Mouse (Mus musculus) activated CD4-positive, CD25-positive, alpha-beta regulatory T cell, adult 4 months (primary cell): ENCODE results near the gene Pphln1. TPM values are rescaled to one million over a fixed set of nuclear protein-coding genes. Genes with fewer than 3 reads are reported as not detected.
A peak's percentile ranks its signal among the peaks of the same experiment; 100 is the strongest.

Source experiments
- ATAC-seq: one replicate; pipeline ENCODE4 v1.8.0; 2017
- polyA plus RNA-seq, 2 experiments: library from polyadenylated mRNA; unstranded; fragments of 100-300 nt; shearing (Covaris generic); gene quantifications; one replicate each; pipeline ENCODE4 v1.2.1; 2017

Gene Pphln1
- polyA plus RNA-seq, 2 experiments from 2014 or later = 35.1 to 41.6 TPM

- no peak for ATAC-seq
These were observed 37.8 kb downstream of the Pphln1 start for GRCm38 (mm10) chr15:93435998-93436397.

GRCm38 (mm10) chr15:93438663-93439062 lies 40.5 kb downstream of the Pphln1 start:
- peak; percentile 89 for ATAC-seq

- ATAC-seq = no peak
These were observed 44.1 kb downstream of the Pphln1 start for GRCm38 (mm10) chr15:93442271-93442670.

- no peak for ATAC-seq
These were observed 45.5 kb downstream of the Pphln1 start for GRCm38 (mm10) chr15:93443676-93444075.

GRCm38 (mm10) chr15:93448862-93449261 lies 50.7 kb downstream of the Pphln1 start:
- ATAC-seq = no peak

- no peak for ATAC-seq
These were observed 55.1 kb downstream of the Pphln1 start for GRCm38 (mm10) chr15:93453296-93453695.

GRCm38 (mm10) chr15:93456005-93456404 lies 57.9 kb downstream of the Pphln1 start:
- no peak for ATAC-seq

GRCm38 (mm10) chr15:93459422-93459821 lies 61.3 kb downstream of the Pphln1 start:
- no peak for ATAC-seq

GRCm38 (mm10) chr15:93461066-93461465 lies 62.9 kb downstream of the Pphln1 start:
- ATAC-seq = no peak

- ATAC-seq = no peak
These were observed 73.5 kb downstream of the Pphln1 start for GRCm38 (mm10) chr15:93471651-93472050.

GRCm38 (mm10) chr15:93472089-93472488 lies 73.9 kb downstream of the Pphln1 start:
- no peak for ATAC-seq

- ATAC-seq = no peak
These were observed 76.1 kb downstream of the Pphln1 start for GRCm38 (mm10) chr15:93474277-93474676.

GRCm38 (mm10) chr15:93475688-93476087 lies 77.5 kb downstream of the Pphln1 start:
- ATAC-seq = no peak

GRCm38 (mm10) chr15:93477729-93478128 lies 79.6 kb downstream of the Pphln1 start:
- ATAC-seq = no peak

GRCm38 (mm10) chr15:93478676-93479075 lies 80.5 kb downstream of the Pphln1 start:
- ATAC-seq = no peak

GRCm38 (mm10) chr15:93479445-93479844 lies 81.3 kb downstream of the Pphln1 start:
- no peak for ATAC-seq

- no peak for ATAC-seq
These were observed 83.0 kb downstream of the Pphln1 start for GRCm38 (mm10) chr15:93481112-93481511.

- no peak for ATAC-seq
These were observed 86.1 kb downstream of the Pphln1 start for GRCm38 (mm10) chr15:93484261-93484710.

- ATAC-seq = no peak
These were observed 87.1 kb downstream of the Pphln1 start for GRCm38 (mm10) chr15:93485252-93485651.

- ATAC-seq = no peak
These were observed 87.9 kb downstream of the Pphln1 start for GRCm38 (mm10) chr15:93486066-93486465.

GRCm38 (mm10) chr15:93489597-93489996 lies 91.4 kb downstream of the Pphln1 start:
- no peak for ATAC-seq

- ATAC-seq = no peak
These were observed 96.5 kb downstream of the Pphln1 start for GRCm38 (mm10) chr15:93494700-93495099.

- ATAC-seq = no peak
These were observed 101.7 kb downstream of the Pphln1 start for GRCm38 (mm10) chr15:93499866-93500265.

GRCm38 (mm10) chr15:93502703-93503102 lies 104.6 kb downstream of the Pphln1 start:
- no peak for ATAC-seq

GRCm38 (mm10) chr15:93503201-93503745 lies 105.1 kb downstream of the Pphln1 start:
- no peak for ATAC-seq
